Mouse (Mus musculus): ENCODE measurements around the gene Nlrx1. TPM values are rescaled to one million over a fixed set of nuclear protein-coding genes. Genes with fewer than 3 reads are reported as not detected.

The Nlrx1 gene
- polyA plus RNA-seq, 1 experiment from 2014 or later, result 7.3 TPM

GRCm38 (mm10) chr9:44259014-44259413 lies 9.4 kb downstream of the Nlrx1 start:
- no peak overlapping the region for H3K4me3 ChIP-seq (ENCODE audit: low read length)
- no peak overlapping the region for H3K27ac ChIP-seq (ENCODE audit: low read length)
- no peaks in the 10 kb centered on the region for H3K36me3 ChIP-seq (ENCODE audit: control insufficient read depth, insufficient read depth)
- H3K4me1 ChIP-seq (ENCODE audit: control insufficient read depth, insufficient read depth, low read length), result no peaks in the 10 kb centered on the region; the same call in 1 of the 2 replicates
- H3K27me3 ChIP-seq (ENCODE audit: control insufficient read depth, insufficient read depth, low read length), result no peaks in the 10 kb centered on the region
- no peak for ATAC-seq (replicated peaks; ENCODE audit: extremely low read depth, insufficient read depth, low FRiP score)
- no peak overlapping the region for H3K4me2 ChIP-seq (ENCODE audit: low read depth, low read length)
- H3K9me3 ChIP-seq (replicated peaks; ENCODE audit: control insufficient read depth, low read length), result no peaks in the 10 kb centered on the region
- no peak overlapping the region for H3K9ac ChIP-seq (ENCODE audit: low read length)
- WGBS, result 75% methylated on average over 10 of the region's 10 CpGs

GRCm38 (mm10) chr9:44256213-44256612 lies 12.2 kb downstream of the Nlrx1 start:
- 0 out of 2 replicates have a peak, but pooled peaks have one; percentile 49 for ATAC-seq (replicated peaks; ENCODE audit: extremely low read depth, insufficient read depth, low FRiP score)
- H3K4me1 ChIP-seq (ENCODE audit: control insufficient read depth, insufficient read depth, low read length), result no peaks in the 10 kb centered on the region; the same call in 1 of the 2 replicates
- H3K27me3 ChIP-seq (ENCODE audit: control insufficient read depth, insufficient read depth, low read length), result no peaks in the 10 kb centered on the region
- H3K36me3 ChIP-seq (ENCODE audit: control insufficient read depth, insufficient read depth), result no peaks in the 10 kb centered on the region
- H3K4me2 ChIP-seq (ENCODE audit: low read depth, low read length), result no peak overlapping the region
- no peak overlapping the region for H3K9ac ChIP-seq (ENCODE audit: low read length)
- H3K27ac ChIP-seq (ENCODE audit: low read length), result no peak overlapping the region
- H3K9me3 ChIP-seq (replicated peaks; ENCODE audit: control insufficient read depth, low read length), result no peaks in the 10 kb centered on the region
- H3K4me3 ChIP-seq (ENCODE audit: low read length), result no peak overlapping the region
- 76% methylated on average over 8 of the region's 8 CpGs for WGBS

GRCm38 (mm10) chr9:44255136-44255521 lies 13.3 kb downstream of the Nlrx1 start:
- Histone ChIP-seq H3K4me1 (ENCODE audit: control insufficient read depth, insufficient read depth, low read length) (no peaks in the 10 kb centered on the region; the same call in 1 of the 2 replicates), H3K4me2 (ENCODE audit: low read depth, low read length) (no peak overlapping the region), H3K9me3 (replicated peaks; ENCODE audit: control insufficient read depth, low read length) (no peaks in the 10 kb centered on the region), H3K36me3 (ENCODE audit: control insufficient read depth, insufficient read depth) (no peaks in the 10 kb centered on the region), H3K9ac (ENCODE audit: low read length) (no peak overlapping the region), H3K27me3 (ENCODE audit: control insufficient read depth, insufficient read depth, low read length) (no peaks in the 10 kb centered on the region), H3K4me3 (ENCODE audit: low read length) (no peak overlapping the region), H3K27ac (ENCODE audit: low read length) (no peak overlapping the region)
- no peak for ATAC-seq (replicated peaks; ENCODE audit: extremely low read depth, insufficient read depth, low FRiP score)
- WGBS, result 49% methylated on average over 6 of the region's 6 CpGs

- Histone ChIP-seq H3K4me2 (ENCODE audit: low read depth, low read length) (no peak overlapping the region), H3K4me1 (ENCODE audit: control insufficient read depth, insufficient read depth, low read length) (no peaks in the 10 kb centered on the region; the same call in 1 of the 2 replicates)
- 26% methylated on average over 4 of the region's 5 CpGs for WGBS
Measured at GRCm38 (mm10) chr9:44254508-44255135, 13.8 kb downstream of the Nlrx1 start.

GRCm38 (mm10) chr9:44253441-44253840 lies 15.0 kb downstream of the Nlrx1 start:
- Histone ChIP-seq H3K4me1 (ENCODE audit: control insufficient read depth, insufficient read depth, low read length) (peaks cover 2% of the 10 kb centered on the region; the same call in 1 of the 2 replicates), H3K27ac (ENCODE audit: low read length) (no peak overlapping the region), H3K4me3 (ENCODE audit: low read length) (no peak overlapping the region), H3K9ac (ENCODE audit: low read length) (no peak overlapping the region), H3K36me3 (ENCODE audit: control insufficient read depth, insufficient read depth) (no peaks in the 10 kb centered on the region), H3K9me3 (replicated peaks; ENCODE audit: control insufficient read depth, low read length) (no peaks in the 10 kb centered on the region), H3K27me3 (ENCODE audit: control insufficient read depth, insufficient read depth, low read length) (no peaks in the 10 kb centered on the region), H3K4me2 (ENCODE audit: low read depth, low read length) (no peak overlapping the region)
- no peak for ATAC-seq (replicated peaks; ENCODE audit: extremely low read depth, insufficient read depth, low FRiP score)
- 79% methylated on average over 6 of the region's 6 CpGs for WGBS

More at GRCm38 (mm10) chr9:44254508-44255135, 13.8 kb downstream of the Nlrx1 start:
- H3K36me3 ChIP-seq (ENCODE audit: control insufficient read depth, insufficient read depth), result no peaks in the 10 kb centered on the region
- no peak for ATAC-seq (replicated peaks; ENCODE audit: extremely low read depth, insufficient read depth, low FRiP score)
- H3K4me3 ChIP-seq (ENCODE audit: low read length), result no peak overlapping the region
- H3K9me3 ChIP-seq (replicated peaks; ENCODE audit: control insufficient read depth, low read length), result no peaks in the 10 kb centered on the region
- no peak overlapping the region for H3K9ac ChIP-seq (ENCODE audit: low read length)
- H3K27me3 ChIP-seq (ENCODE audit: control insufficient read depth, insufficient read depth, low read length), result no peaks in the 10 kb centered on the region
- H3K27ac ChIP-seq (ENCODE audit: low read length), result no peak overlapping the region

- ATAC-seq (replicated peaks; ENCODE audit: extremely low read depth, insufficient read depth, low FRiP score), result no peak
- 0 out of 2 replicates have a peak, but pooled peaks cover 3% of the 10 kb centered on the region for H3K27me3 ChIP-seq (ENCODE audit: control insufficient read depth, insufficient read depth, low read length)
- H3K4me1 ChIP-seq (ENCODE audit: control insufficient read depth, insufficient read depth, low read length), result peaks cover 2% of the 10 kb centered on the region; the same call in 1 of the 2 replicates
- no peak within 1 kb of the TSS for H3K27ac ChIP-seq (ENCODE audit: low read length)
- WGBS, result 76% methylated on average over 10 of the region's 10 CpGs
- H3K4me3 ChIP-seq (ENCODE audit: low read length), result no peak within 1 kb of the TSS
- no peak within 1 kb of the TSS for H3K9ac ChIP-seq (ENCODE audit: low read length)
- no peaks in the 10 kb centered on the region for H3K9me3 ChIP-seq (replicated peaks; ENCODE audit: control insufficient read depth, low read length)
- H3K36me3 ChIP-seq (ENCODE audit: control insufficient read depth, insufficient read depth), result no peaks in the 10 kb centered on the region
- no peak within 1 kb of the TSS for H3K4me2 ChIP-seq (ENCODE audit: low read depth, low read length)
Measured at GRCm38 (mm10) chr9:44251314-44251713, 17.1 kb downstream of the Nlrx1 start, which contains the start of gene Pdzd3. Gene Pdzd3, minus strand, starts transcription at chr9:44251471.

GRCm38 (mm10) chr9:44250445-44250844 lies 18.0 kb downstream of the Nlrx1 start:
- Histone ChIP-seq H3K36me3 (ENCODE audit: control insufficient read depth, insufficient read depth) (no peaks in the 10 kb centered on the region), H3K9ac (ENCODE audit: low read length) (no peak overlapping the region), H3K9me3 (replicated peaks; ENCODE audit: control insufficient read depth, low read length) (no peaks in the 10 kb centered on the region), H3K4me1 (ENCODE audit: control insufficient read depth, insufficient read depth, low read length) (peaks cover 2% of the 10 kb centered on the region; the same call in 1 of the 2 replicates), H3K27ac (ENCODE audit: low read length) (no peak overlapping the region), H3K4me3 (ENCODE audit: low read length) (no peak overlapping the region), H3K27me3 (ENCODE audit: control insufficient read depth, insufficient read depth, low read length) (0 out of 2 replicates have a peak, but pooled peaks cover 3% of the 10 kb centered on the region), H3K4me2 (ENCODE audit: low read depth, low read length) (no peak overlapping the region)
- WGBS, result 61% methylated on average over 4 of the region's 4 CpGs
- no peak for ATAC-seq (replicated peaks; ENCODE audit: extremely low read depth, insufficient read depth, low FRiP score)

GRCm38 (mm10) chr9:44249181-44250146 lies 18.9 kb downstream of the Nlrx1 start:
- Histone ChIP-seq H3K4me3 (ENCODE audit: low read length) (0 out of 2 replicates have a peak overlapping the region, but pooled peaks have one; percentile 1), H3K27ac (ENCODE audit: low read length) (no peak overlapping the region), H3K4me2 (ENCODE audit: low read depth, low read length) (peak overlapping the region; percentile 35; the same call in 1 of the 2 replicates), H3K27me3 (ENCODE audit: control insufficient read depth, insufficient read depth, low read length) (0 out of 2 replicates have a peak, but pooled peaks cover 3% of the 10 kb centered on the region), H3K9ac (ENCODE audit: low read length) (peak overlapping the region; percentile 61), H3K36me3 (ENCODE audit: control insufficient read depth, insufficient read depth) (no peaks in the 10 kb centered on the region), H3K9me3 (replicated peaks; ENCODE audit: control insufficient read depth, low read length) (no peaks in the 10 kb centered on the region), H3K4me1 (ENCODE audit: control insufficient read depth, insufficient read depth, low read length) (peaks cover 2% of the 10 kb centered on the region; the same call in 1 of the 2 replicates)
- 37% methylated on average over 26 of the region's 26 CpGs for WGBS
- peak; percentile 87 for ATAC-seq (replicated peaks; ENCODE audit: extremely low read depth, insufficient read depth, low FRiP score)
